Mouse (Mus musculus) gastrocnemius, postnatal 14 days (tissue): ENCODE results near the gene Psd. TPM values are rescaled to one million over a fixed set of nuclear protein-coding genes. Genes with fewer than 3 reads are reported as not detected.

ENCODE experiments used
- DNase-seq: peaks from one replicate; pipeline ENCODE4 v3.0.0; 2021; ENCODE audit warnings: mixed read lengths
- intact Hi-C: fragments of 180-260 bp; cut with DNase I; formaldehyde crosslinking; loops from one replicate; pipeline ENCODE4 v1.15.1; 2025; ENCODE audit warnings: low total_unique reads
- long read RNA-seq, 2 experiments: library from polyadenylated mRNA; stranded (forward); transcript quantifications; one replicate each; pipeline ENCODE4 v2.0.0; 2021
- total RNA-seq, 2 experiments: library from RNA; stranded (reverse); gene quantifications; 2 replicates each; pipeline ENCODE4 v1.2.3; 2021

Gene Psd
- 1 to 10 TPM; 1.4 to 1.9 TPM for total RNA-seq
- long read RNA-seq, experiment 1: 0 reads
- long read RNA-seq, experiment 2: 0 reads

DNA sequence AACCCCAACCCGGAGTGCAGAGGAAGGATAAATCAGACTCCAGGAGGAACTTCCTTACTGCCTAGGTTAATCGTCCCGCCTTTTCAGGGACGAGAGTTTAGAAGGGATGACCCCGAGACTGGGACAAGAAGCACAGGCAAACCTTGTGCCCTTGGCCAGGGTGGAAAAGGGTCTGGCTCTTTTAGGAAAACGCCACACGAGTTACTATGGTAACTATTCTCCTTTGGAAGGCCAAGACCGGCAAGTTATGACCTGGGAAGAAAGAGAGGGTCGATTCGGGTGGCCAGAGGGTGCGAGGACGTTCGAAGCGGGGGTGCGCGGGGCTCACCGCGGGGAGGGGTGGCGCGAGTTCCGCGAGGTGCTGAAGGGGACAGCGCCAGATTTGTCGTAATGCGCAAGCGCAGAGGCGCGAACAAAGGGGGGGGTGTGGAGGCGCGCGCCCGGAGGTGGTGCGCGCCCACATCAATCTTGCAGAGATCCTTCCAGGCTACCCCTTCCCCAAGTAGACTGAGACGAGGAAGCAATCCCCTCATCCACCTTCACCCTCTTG, at the start of gene Psd:
Psd (minus strand) TSS at position 401 of the 550 bp plus-strand sequence.
- peak; percentile 43 for DNase-seq
- intact Hi-C loops: no loop called here

DNA sequence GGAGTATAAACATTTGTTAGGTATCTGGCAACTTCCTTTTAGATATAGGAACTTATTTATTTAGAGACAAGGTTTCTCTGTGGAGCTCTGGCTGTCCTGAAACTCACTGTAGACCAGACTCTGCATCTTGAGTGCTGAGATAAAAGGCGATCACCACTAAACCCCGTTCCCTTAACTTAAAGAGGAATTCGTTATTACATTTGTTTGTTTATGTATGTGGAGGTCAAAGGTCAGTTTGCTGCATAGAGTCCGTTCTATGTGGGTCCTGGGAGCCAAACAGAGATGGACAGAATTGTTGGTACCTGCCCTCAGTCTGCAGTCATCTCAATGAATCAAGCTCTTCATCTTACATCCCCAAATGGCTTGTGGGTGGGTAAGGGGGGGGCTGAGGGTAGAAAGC, 48.9 kb upstream of the Psd start:
- intact Hi-C loops: no loop called here
- no peak for DNase-seq

GRCm38 (mm10) chr19:46375489-46375888, 48.5 kb upstream of the Psd start:
- intact Hi-C loops: no loop called here
- no peak for DNase-seq

DNA sequence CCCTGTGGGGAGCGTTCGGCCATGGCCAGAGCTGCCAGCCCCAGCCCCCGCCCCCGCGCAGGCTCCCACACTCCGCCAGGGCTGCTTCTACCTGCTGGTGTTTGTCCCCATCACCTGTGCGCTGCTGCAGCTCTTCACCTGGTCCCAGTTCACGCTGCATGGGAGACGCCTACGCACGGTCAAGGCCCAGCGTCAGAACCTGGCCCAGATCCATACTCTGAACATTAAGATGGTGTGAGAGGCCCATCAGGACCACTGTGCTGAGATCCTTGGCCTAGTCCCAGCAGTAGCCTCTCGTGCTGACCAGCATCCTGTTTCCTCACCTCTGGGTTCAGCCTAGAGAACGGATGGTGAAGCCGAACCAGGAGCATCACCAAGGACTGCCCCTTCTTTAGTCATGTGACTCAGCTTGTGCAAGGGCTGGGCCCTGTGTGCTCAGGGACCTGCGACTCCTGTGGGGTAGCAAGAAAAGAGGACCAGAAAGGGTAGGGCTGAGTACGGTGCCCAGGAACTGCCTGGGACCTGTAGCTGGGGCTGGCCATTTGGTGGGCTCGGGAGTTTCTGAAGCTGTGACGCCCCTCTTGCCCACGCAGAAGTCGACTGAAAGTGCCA, 47.6 kb upstream of the Psd start:
- intact Hi-C loops: no loop called here
- DNase-seq: no peak

- intact Hi-C loops: no loop called here
- peak; percentile 68 for DNase-seq
Measured at GRCm38 (mm10) chr19:46369204-46369603, 42.2 kb upstream of the Psd start.

GRCm38 (mm10) chr19:46367798-46368590, 41.0 kb upstream of the Psd start:
- DNase-seq: no peak
- intact Hi-C loops: no loop called here

- DNase-seq: no peak
Measured at GRCm38 (mm10) chr19:46363294-46364009, 36.5 kb upstream of the Psd start.

DNA sequence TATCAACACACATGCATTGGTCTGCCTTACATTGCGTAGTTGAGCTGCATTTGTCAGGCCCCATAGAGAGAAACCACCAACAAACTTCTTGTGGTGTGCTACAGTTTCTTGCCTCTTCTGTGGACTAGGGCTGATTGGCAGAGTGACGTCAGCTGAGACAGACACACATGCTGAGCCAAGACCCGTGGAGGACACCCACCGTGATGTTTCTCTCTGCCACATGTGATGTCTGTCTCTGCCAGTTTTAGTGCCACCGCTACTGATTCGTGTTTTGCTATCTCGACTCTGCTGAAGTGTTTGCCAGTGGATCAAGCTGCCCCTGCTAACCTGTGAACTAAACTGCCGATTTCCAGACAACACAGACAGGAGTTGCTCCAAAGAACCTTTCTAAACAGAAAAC, 35.1 kb upstream of the Psd start:
- intact Hi-C loops: no loop called here

More at GRCm38 (mm10) chr19:46363294-46364009, 36.5 kb upstream of the Psd start:
- intact Hi-C loops: no loop called here

DNA sequence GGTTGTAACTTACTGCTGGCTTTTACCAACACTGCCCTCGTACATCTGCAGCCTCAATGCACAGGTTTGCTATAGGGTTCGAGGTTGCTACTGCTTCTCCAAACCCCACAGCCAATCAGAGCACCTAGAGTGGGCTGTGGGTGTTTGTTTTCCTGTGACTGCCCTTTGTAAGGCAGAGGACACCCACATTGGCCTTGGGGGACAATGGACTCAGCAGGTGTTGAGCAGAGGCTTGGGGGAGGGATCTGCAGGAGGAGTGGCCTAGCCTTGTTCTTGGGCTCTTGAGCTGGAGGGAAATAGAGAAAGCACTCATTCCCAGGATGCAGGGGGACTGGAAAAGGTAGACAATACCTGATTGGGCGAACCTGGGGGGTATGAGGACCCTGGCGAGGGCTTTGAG, 31.4 kb upstream of the Psd start:
- intact Hi-C loops: no loop called here
- DNase-seq: no peak

More for the DNA sequence above, 35.1 kb upstream of the Psd start:
- no peak for DNase-seq

- intact Hi-C loops: no loop called here
- no peak for DNase-seq
Measured at GRCm38 (mm10) chr19:46357344-46358280, 30.7 kb upstream of the Psd start.

- intact Hi-C loops: no loop called here
- peak; percentile 75 for DNase-seq
Measured at GRCm38 (mm10) chr19:46356701-46357138, 29.8 kb upstream of the Psd start.

- DNase-seq: no peak
- intact Hi-C loops: no loop called here
Measured at GRCm38 (mm10) chr19:46350168-46350932, 23.4 kb upstream of the Psd start, which contains the start of gene 2310034G01Rik. Gene 2310034G01Rik, minus strand, starts transcription at chr19:46350302.

DNA sequence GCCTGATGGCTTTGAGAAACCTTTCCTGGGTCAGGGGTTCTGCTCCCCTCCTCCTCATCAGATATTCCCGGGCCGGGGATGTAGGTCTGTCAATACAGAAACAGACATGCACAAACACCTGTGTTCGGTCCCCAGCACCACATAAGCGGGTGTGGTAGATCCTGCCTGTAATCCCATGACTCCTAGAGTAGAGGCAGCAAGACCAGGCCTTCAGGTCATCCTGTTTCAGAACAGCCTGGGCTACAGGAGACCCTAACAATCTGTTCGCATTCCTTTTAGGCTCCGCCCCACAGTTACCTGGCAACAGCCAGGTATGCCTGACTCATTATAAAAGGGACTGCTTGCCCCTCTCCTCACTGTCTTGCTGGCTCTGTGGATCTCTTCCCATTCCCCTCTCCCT, 22.6 kb upstream of the Psd start:
- intact Hi-C loops: no loop called here
- DNase-seq: no peak

GRCm38 (mm10) chr19:46348761-46349458, 22.0 kb upstream of the Psd start:
- peak; percentile 85 for DNase-seq
- intact Hi-C loops: no loop called here

GRCm38 (mm10) chr19:46347936-46348668, 21.1 kb upstream of the Psd start:
- no peak for DNase-seq
- intact Hi-C loops: no loop called here

- intact Hi-C loops: no loop called here
- DNase-seq: no peak
Measured at GRCm38 (mm10) chr19:46347146-46347545, 20.2 kb upstream of the Psd start.
